Mouse (Mus musculus) frontal cortex, adult (tissue): ENCODE results near the gene Erc2.
A peak's percentile ranks its signal among the peaks of the same experiment; 100 is the strongest.

ENCODE experiments used
- ATAC-seq: cut with Nextera tagmentation; 2 replicates; pipeline ENCODE4 v1.9.2; 2017; ENCODE audit warnings: mild to moderate bottlenecking, moderate library complexity, mixed read lengths; ENCODE audit not compliant: low TSS enrichment

Gene Erc2

DNA sequence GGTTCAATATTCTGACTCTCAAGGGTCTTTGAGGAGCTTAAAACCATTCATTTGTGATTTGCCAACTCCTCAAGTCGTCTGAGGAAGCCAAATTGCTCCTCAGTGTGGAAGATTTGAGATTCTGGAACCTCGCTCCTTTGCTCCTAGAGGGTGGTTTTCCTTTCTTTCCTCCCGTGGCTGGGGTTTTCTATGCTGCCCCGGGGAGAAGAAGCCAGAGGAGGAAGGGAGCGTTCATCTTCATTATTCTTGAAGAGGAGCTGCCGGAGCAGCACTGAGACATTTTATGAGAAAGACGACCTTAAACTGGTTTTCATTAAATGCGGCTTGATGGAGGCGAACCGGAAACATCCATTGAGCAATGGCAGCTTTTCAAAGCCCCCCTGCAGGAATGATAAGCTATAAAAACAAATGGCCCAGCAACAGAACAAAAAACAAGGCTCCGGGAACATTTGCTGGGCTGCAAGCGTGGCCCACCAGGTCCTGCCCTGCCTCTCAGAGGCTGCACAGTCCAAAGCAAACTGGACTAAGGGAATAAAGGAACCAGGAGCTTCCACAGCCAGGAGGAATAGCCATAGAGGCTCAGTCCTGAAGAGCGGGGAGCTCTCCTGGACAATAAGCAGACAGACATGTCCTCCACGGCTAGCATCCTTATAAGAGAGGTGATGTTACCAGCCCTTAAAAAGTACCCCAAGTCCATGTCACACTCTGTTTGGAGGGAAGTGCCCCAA is 819.2 kb downstream of the Erc2 start:
- ATAC-seq = no peak

GRCm38 (mm10) chr14:28443254-28443944 is 821.2 kb downstream of the Erc2 start:
- ATAC-seq = no peak

DNA sequence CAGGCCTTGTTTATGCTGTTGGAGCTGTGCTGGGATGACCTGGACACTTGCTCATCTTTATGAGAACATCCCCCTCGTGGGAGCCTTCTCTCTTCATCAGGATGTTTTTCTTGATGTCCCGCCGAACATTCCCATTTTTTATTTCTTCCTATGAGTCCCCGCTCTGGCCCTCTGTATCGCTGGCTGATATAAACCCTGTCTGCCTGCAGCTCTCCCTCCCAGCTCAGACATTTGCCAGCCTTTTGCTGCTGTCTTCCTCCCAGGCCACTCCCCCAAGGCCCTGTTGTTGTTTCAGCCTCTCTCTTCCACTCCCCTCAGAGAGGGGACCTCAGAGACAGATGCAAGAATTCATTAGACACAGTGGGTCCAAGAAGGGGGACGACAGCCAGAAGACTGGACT is 823.5 kb downstream of the Erc2 start:
- no peak for ATAC-seq

- no peak for ATAC-seq
Observed at GRCm38 (mm10) chr14:28451771-28452170, 829.5 kb downstream of the Erc2 start.

DNA sequence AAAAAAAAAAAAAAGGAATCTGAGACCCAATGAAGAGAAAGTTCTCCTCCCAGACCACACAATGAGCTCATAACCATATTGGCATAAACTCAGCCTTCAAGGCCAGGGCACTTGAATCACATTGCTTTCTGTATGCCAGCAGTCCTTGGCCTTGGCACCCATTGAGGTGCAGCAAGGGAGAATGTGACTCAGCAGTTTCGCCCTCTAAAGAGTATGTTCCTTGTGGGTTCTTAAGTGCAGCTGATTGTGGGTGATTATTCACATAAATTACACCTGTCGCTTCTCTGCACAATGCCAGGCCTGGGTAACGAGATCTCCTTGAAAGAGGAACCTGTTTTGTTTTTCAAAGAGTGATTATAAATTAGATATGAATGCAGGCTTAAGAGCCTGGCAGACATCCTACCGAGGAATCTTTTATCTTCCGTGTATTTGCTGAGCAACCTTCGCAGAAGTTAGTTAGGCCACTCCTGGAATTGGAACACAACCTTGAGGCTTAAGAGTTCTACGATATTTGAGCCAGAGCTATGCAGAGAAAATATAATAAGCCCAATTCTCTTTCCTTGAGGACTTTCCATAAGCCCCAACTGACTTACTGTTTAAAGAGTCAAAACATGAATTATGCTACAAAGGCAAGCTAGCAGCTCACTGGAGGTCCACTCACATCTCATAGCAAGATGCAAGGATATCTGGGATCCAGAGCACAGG is 834.3 kb downstream of the Erc2 start:
- no peak for ATAC-seq

DNA sequence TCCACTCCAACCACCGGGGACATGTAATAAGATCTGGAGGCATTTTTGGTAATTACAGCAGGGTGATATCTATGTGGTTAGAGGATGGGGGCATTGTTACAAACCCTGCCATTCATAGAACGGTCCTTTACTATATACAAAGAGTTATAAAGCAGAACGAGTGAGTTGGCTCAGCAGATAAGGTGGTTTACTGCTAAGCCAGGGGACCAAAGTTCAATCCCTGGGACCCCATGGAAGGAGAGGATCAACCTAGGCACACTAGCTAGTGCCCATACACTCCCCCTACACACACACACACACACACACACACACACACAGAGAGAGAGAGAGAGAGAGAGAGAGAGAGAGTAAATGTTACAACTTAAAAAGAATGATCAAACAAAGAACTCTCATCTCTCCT is 835.2 kb downstream of the Erc2 start:
- no peak for ATAC-seq

DNA sequence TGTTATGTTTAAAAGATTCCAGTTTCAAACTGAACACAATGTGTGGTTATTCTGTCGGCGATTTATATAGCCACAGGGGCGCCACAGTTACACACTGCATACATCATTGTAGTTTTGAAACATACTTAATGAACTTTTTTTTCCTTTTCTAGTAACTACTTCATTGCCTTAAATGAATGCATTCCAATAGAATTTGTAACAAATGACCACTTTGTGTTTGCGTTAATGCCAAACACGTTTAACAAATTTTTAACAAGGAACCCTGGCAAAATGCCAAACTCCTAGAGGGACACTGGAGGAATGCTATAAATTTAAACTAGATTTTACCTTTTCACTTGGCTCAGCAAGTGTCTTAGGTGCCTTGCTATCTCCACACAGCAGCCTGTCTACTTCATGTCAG is 845.7 kb downstream of the Erc2 start:
- no peak for ATAC-seq

- no peak for ATAC-seq
Observed at GRCm38 (mm10) chr14:28469696-28470095, 847.5 kb downstream of the Erc2 start.

DNA sequence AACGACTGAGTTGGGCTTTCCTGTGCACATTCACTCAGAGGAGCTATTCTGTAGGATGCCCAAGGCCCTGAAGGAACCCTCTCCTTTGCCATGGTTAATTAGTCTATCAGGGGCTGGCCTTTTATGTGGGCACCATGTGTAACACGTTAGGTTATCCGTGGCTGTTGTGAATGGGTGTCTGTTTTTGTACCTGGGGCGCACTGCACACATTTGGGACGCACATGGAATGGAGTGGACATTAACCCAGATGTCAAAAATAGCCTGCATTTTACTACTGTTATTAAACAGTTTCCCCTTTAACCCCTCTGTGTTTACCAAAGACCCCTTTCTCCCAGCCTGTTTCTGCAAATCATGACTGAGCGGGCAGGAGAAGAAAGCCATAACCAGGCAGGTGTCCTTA is 848.0 kb downstream of the Erc2 start:
- ATAC-seq = no peak

DNA sequence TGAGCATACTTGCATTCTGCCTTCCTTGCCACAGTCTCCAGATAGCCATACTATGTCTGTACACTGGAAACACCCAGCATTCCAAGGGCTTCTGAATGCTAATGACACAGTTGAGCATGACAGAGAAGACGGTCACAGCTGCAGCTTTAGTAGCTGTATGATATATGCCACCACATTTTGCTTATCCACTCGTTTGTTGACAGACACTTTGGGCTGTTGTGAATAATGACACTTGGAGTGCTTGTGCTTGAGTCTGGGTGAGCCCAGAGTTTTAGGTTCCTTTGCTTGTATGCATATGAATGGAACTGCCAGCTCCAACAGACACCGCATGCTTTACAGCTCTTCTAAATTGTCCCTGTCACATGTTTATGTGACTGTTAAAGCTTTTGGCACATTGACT is 852.8 kb downstream of the Erc2 start:
- peak; percentile 77 for ATAC-seq

DNA sequence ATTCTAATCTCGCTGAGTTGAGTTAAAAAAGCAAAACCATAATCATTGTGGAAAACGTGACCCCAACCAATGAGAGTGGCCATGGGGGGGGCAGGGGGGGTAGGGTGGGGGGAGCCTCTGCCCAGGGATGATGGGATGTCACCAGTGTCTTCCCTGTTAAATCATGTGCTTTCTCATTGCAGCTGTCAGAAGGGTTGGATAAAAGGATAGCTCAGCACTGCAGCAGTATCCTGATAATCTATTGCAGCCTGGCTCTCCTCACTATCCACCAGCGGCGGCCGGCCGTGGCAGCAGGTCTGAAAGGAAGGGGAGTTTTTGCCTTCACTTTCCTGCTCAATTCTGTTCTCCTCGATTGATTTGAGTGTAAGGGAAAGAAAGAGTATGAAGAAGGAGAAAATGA is 853.2 kb downstream of the Erc2 start:
- 0 out of 2 replicates have a peak, but pooled peaks have one; percentile 11 for ATAC-seq

- ATAC-seq = no peak
Observed at GRCm38 (mm10) chr14:28476746-28477145, 854.5 kb downstream of the Erc2 start.

DNA sequence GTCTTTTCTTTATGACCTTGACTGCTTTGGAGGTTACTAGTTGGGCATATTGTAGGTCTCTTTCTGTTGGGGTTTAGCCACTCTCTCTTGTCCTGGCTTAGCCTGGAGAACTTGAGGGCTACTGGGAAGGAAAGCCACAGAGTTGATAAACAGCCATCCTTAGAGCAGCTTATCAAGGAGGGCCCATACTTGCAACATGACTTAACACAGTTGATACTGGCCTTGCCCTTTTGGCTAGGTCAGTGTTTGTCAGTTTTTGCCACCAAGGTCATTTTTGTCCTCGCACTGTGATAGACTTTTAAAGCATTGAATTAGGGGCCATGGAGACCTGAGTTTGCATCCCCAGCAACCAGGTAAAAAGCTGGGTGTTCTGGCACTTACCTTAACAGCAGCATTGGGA is 858.6 kb downstream of the Erc2 start:
- no peak for ATAC-seq

DNA sequence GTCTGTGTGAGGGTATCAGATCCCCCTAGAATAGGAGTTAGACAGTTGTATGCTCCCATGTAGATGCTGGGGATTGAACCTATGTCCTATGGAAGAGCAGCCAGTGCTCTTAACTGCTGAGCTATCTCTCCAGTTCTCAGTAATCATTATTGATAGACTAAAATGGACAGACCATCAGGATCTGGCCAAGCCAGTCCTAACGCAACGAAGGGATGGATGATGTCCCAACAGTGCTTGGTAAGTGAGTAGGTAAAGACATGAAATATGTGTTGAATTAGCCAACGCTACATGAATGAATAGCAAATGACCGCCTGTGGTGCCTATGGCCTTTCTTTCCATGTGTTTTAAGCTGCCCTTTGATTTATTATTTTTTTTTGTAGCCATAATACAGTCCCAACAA is 871.6 kb downstream of the Erc2 start:
- ATAC-seq = no peak

DNA sequence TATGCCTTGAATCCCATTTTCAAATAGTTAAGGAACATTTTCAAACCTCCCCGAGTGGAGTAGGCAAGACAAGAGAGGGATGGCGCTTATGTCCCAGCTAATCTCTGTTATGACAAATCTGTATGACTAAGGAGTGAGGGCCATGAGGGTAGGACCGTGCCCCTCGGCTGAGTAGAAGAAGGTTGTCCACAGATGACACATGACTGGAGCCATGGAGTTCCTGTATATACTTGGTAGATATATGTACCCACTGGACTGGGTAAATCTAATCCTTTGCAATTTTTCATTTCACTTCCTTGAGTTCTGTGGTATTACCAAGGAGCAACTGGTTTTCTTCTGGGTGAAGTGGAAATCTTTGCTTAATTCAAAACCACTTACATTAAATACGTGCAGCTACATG is 872.0 kb downstream of the Erc2 start:
- ATAC-seq = no peak

DNA sequence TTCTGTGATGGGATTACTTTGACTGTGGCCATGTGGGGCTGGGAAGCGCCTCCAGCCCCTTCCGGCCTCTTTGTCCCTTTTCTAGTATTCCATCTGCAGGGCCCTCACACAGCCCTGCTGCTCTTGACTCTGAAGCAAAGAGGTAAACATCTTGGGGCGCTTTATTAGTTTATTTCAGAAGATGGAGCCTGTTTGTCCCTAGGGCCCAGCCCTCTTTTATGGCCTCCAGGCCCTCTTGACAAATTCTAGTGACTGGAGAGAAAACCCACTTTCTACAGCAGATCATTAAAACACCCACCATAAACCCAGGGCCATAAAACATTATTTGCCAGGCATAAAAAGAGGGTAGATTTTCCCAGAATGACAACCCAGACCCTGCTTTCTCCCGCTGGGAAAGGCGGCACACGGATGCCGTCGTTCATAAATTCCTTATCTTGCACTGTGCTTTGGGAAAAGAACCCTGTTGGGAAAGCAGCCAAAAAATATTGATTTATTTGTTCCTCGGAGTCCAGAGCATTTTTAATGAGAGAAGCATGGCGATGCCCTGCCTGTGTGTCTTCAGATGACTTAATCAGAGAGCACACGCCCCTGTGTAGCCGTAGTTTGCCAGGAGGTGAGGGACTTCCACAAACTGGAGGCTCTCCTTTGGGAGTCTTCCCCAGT is 879.1 kb downstream of the Erc2 start:
- no peak for ATAC-seq

DNA sequence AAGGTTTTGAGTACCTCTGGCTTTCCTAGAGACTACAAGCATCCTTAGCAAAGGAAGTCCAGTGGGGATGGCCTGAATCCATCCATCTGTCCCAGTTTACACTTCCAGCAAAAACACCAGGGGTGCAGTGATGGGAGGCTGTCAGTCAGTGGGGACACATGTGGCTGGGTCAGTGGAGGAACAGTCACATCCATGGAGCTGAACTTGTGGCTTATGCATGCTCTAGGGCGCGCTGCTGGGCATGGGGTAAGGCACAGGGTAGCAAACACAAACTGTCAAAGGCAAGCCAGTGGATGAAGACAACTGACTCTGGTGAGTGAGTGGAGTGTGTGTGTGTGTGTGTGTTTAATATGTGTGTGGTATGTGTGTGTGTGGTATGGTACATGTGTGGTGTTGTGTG is 881.0 kb downstream of the Erc2 start:
- no peak for ATAC-seq

GRCm38 (mm10) chr14:28504101-28505050 is 882.1 kb downstream of the Erc2 start, which contains the start of gene Wnt5a:
Wnt5a (plus strand) TSS chr14:28504750.
- no peak for ATAC-seq

GRCm38 (mm10) chr14:28505051-28505585 is 882.9 kb downstream of the Erc2 start:
- peak; percentile 22; the same call in 1 of the 2 replicates for ATAC-seq

- ATAC-seq = no peak
Observed at GRCm38 (mm10) chr14:28505586-28506375, 883.6 kb downstream of the Erc2 start.
